Mouse (Mus musculus): ENCODE data around the gene Abo.

Abo gene

GRCm38 (mm10) chr2:26870666-26871065 lies 5.9 kb upstream of the Abo start:
- DNase-seq (ENCODE audit: low spot score in 2 of 2) = no peak

GRCm38 (mm10) chr2:26862856-26863255 lies 1.9 kb downstream of the Abo start:
- DNase-seq (ENCODE audit: low spot score in 2 of 2) = no peak

GRCm38 (mm10) chr2:26847706-26848105 lies 17.1 kb downstream of the Abo start:
- DNase-seq (ENCODE audit: low spot score in 2 of 2) = no peak

- DNase-seq (ENCODE audit: low spot score in 2 of 2) = no peak
Measured at GRCm38 (mm10) chr2:26832478-26832877, 32.3 kb downstream of the Abo start.

- no peak for DNase-seq (ENCODE audit: low spot score in 2 of 2)
Measured at GRCm38 (mm10) chr2:26828047-26828446, 36.7 kb downstream of the Abo start.

- DNase-seq (ENCODE audit: low spot score in 2 of 2) = no peak
Measured at GRCm38 (mm10) chr2:26827261-26827975, 37.4 kb downstream of the Abo start.

Data from frontal cortex, postnatal 10 days (tissue).